Comparison of ENCODE assay signal across 8 mouse cellular contexts in genomic region chr7:49842366-49843282, GRCm38 (mm10).
A peak's percentile ranks its signal among the peaks of the same experiment; 100 is the strongest.
DNase-seq lines count a peak whose midpoint lies in the region; ATAC-seq and TF ChIP-seq lines count a peak whose summit lies in the region.

No protein-coding gene starts in this region.

- peak; percentile 43 for DNase-seq in right cerebral cortex, postnatal 10 days (ENCODE audit: low spot score in 2 of 2)
- no peak for DNase-seq in right cerebral cortex, adult 18-20 months
- peak; percentile 30 to 48 for DNase-seq in layer of hippocampus, postnatal 10 days (ENCODE audit: low spot score in 2 of 2)
- no peak for DNase-seq in liver
- no peak for DNase-seq in heart, adult 2 months
- no peak for DNase-seq in thymus, adult 18-20 months

- H3K27ac ChIP-seq in forebrain, embryonic 12.5 days, result peak overlapping the region; percentile 65
- peak overlapping the region; percentile 82 for H3K27ac ChIP-seq in neural tube, embryonic 15.5 days (replicated peaks)
- no peak overlapping the region for H3K27ac ChIP-seq in heart, adult 2 months

- H3K4me2 ChIP-seq in forebrain, embryonic 12.5 days, result peak overlapping the region; percentile 35
- peak overlapping the region; percentile 45 for H3K4me2 ChIP-seq in neural tube, embryonic 15.5 days

- H3K4me1 ChIP-seq in forebrain, embryonic 12.5 days, result peaks cover 11% of the 10 kb centered on the region
- peaks cover 28% of the 10 kb centered on the region for H3K4me1 ChIP-seq in neural tube, embryonic 15.5 days
- no peaks in the 10 kb centered on the region for H3K4me1 ChIP-seq in heart, adult 2 months (ENCODE audit: control insufficient read depth, insufficient read depth, low read length)

- no peak for TF ChIP-seq POLR2A in heart, adult 2 months (IDR thresholded peaks at IDR 0.05; ENCODE audit: insufficient read depth, low read depth, low read length)

- 16% methylated on average over 11 of the region's 11 CpGs for WGBS in forebrain, embryonic 12.5 days
- 20% methylated on average over 11 of the region's 11 CpGs for WGBS in neural tube, embryonic 15.5 days
- WGBS in heart, adult 2 months, result 82% methylated on average over 11 of the region's 11 CpGs

- TF ChIP-seq EP300 in heart, adult 2 months (IDR thresholded peaks at IDR 0.05; ENCODE audit: insufficient read depth, low read depth, low read length), result no peak

- H3K9me3 ChIP-seq in forebrain, embryonic 12.5 days, result no peaks in the 10 kb centered on the region
- no peaks in the 10 kb centered on the region for H3K9me3 ChIP-seq in neural tube, embryonic 15.5 days (replicated peaks)

- H3K27me3 ChIP-seq in forebrain, embryonic 12.5 days, result peaks cover 16% of the 10 kb centered on the region; the same call in 1 of the 2 replicates
- H3K27me3 ChIP-seq in neural tube, embryonic 15.5 days (replicated peaks), result no peaks in the 10 kb centered on the region
- H3K27me3 ChIP-seq in heart, adult 2 months (ENCODE audit: control insufficient read depth, insufficient read depth, low read length), result no peaks in the 10 kb centered on the region

- no peak overlapping the region for H3K9ac ChIP-seq in forebrain, embryonic 12.5 days
- H3K9ac ChIP-seq in neural tube, embryonic 15.5 days (replicated peaks), result 0 out of 2 replicates have a peak overlapping the region, but pooled peaks have one; percentile 36
- no peak overlapping the region for H3K9ac ChIP-seq in heart, adult 2 months (ENCODE audit: low read depth, low read length)

- H3K79me2 ChIP-seq in heart, adult 2 months (replicated peaks; ENCODE audit: control insufficient read depth, insufficient read depth, low read length), result no peaks in the 10 kb centered on the region

- H3K36me3 ChIP-seq in forebrain, embryonic 12.5 days (replicated peaks), result peaks cover 8% of the 10 kb centered on the region
- no peaks in the 10 kb centered on the region; the same call in 1 of the 2 replicates for H3K36me3 ChIP-seq in neural tube, embryonic 15.5 days
- H3K36me3 ChIP-seq in heart, adult 2 months (ENCODE audit: control insufficient read depth, insufficient read depth, low read length), result no peaks in the 10 kb centered on the region

- peak; percentile 83 for ATAC-seq in forebrain, embryonic 12.5 days (ENCODE audit: low FRiP score)
- ATAC-seq in neural tube, embryonic 15.5 days (ENCODE audit: low FRiP score), result peak; percentile 81

- H3K4me3 ChIP-seq in forebrain, embryonic 12.5 days (replicated peaks), result no peak overlapping the region
- H3K4me3 ChIP-seq in neural tube, embryonic 15.5 days (replicated peaks), result peak overlapping the region; percentile 10; the same call in 1 of the 2 replicates
- no peak overlapping the region for H3K4me3 ChIP-seq in heart, adult 2 months

- intact Hi-C loops in heart, adult 2 months (cut with DNase I), result no loop called here

- TF ChIP-seq CTCF in heart, adult 2 months (IDR thresholded peaks at IDR 0.05), result no peak

Comparison
In these comparisons a context has a peak if more than half of its experiments do, and no peak if none do; other contexts are left out.
1. DNase-seq: peak in right cerebral cortex, postnatal 10 days (2 of 2) and layer of hippocampus, postnatal 10 days (2 of 2); none in right cerebral cortex, adult 18-20 months (single experiment), liver (single experiment), heart, adult 2 months (0 of 2) and thymus, adult 18-20 months (0 of 2).